Mouse (Mus musculus): Measurements from ENCODE around the gene Mrps35. TPM values are rescaled to one million over a fixed set of nuclear protein-coding genes. Genes with fewer than 3 reads are reported as not detected.

Gene Mrps35
- total RNA-seq, 2 experiments from 2014 or later: 149 to 161 TPM

DNA sequence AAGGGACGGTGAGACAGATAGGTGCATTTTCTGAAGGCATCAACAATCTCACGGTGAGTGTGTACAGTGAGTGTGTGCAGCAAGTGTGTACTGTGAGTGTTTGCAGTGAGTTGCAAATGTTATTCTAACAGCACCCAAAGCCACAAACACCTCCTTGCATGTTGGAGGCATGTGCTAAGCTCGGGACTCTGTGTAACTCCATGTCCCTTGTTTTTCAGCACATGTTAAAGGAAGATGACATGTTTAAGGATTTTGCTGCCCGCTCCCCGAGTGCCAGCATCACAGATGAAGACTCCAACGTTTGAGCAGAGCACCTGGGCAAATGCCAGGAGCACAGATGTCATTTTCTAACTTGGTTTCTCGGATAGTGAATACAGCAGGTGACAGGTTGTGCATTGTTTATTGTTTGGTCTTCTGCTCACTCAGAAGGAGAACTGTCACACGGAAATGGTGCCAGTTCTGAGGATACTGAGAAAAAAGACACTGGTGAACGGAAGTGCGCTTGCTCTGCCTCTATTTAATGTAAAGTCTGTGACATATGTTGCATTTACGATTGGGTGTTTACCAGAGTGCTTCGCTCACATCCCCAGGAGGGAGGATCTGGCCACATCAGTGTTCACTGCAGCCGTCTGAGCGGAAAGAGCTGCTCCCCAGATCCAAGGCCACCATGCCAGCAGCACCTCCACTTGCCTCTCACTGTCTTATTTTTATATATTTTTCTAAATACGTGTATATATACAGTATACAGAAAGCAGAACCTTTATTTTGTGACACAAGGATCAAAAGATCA lies 12.3 kb upstream of the Mrps35 start:
- DNase-seq: no peak

DNA sequence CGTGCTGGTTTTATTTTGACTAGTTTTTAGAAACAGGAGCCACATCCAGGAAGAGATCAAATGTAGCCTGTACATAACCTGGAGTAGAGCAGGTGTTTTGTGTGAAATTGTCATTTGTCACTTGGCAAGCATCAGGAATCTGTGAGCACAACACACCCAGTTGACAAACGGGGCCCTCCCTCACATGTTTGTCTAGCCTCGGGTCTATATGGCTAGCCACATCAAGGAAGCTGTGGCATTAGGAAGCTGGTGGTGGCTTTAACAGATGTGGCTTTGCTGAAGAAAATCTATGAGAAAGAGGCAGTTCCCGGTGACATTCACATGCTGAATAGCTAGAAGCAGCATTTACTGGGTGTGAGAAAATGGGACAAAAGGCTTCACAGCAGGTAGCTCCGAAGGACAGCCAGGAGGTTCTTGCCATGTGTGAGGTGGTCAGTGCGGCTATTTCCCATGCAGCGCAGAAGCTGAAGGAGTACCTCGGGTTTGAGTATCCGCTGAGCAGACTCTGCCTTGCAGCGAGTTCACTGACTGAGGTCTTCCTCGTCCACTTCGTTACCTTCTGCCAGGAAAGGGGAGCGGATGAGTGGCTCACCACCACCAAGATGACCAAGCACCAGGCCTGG lies 10.2 kb upstream of the Mrps35 start, which contains the start of gene Rep15:
Gene Rep15, plus strand, starts transcription at position 282 of the 623 bp plus-strand sequence.
- no peak for DNase-seq

DNA sequence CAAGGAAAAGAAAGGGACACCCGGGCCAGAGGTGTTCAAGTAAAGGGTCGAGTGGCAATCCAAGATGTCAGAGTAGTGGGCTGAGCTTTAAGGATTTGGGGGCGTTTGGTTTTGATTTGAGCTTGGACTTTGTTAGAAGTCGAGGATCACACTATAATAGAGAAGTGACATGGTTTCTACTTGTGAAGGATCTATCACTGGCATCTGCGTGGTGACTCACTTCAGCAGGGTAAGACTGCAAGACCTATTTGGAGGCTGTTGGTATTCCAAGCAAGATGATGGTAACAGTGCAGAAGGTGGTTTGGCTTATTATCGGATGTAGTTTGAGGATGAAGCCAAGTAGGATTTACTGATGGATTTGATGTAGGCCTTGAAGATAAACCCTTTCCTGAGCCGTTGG lies 1.1 kb downstream of the Mrps35 start:
- DNase-seq: no peak

DNA sequence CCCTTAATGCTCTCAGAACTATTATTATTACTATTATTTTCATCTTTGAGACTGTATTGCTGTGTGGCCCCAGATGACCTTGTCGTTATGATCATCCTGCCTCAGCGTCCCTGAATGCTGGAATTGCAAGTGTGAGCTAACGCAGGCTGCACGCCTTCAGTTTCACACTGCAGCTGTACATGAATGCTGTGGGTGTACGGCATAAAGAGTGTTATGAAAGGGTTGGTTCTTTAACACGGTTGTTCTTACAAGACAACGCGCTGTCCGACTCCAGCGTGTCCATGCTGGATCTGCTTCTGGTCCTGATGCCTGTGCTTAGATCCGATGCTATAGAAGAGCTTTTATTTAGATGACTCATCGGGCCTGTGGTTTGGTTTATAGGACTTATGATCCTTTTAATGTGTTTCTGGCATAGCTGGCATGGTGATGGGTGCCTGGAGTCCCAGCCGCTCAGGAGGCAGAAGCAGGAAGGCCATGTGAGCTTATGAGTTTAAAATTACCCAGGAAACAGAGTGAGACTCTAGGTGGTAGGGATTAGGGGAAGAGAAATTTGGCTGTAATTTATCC lies 6.8 kb downstream of the Mrps35 start:
- no peak for DNase-seq

DNA sequence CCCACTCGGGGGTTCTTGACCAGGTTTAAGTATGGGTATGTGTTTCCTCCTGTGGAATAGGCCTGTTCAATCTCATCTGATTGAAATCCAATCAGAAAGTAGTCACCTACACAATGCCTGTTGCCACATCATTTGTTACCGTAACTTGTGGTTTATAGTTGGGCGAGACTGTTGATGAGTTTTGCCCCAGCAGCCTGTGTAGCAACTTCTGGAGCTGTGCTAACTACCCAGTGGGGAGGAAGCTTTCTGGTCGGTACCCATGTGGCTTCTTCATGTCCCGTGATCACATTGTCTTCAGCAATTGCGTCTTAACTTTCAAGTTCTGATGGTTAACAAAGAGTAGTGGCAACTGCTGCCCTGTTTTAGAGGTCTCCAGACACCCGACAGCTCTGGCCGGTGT lies 9.1 kb downstream of the Mrps35 start:
- no peak for DNase-seq

DNA sequence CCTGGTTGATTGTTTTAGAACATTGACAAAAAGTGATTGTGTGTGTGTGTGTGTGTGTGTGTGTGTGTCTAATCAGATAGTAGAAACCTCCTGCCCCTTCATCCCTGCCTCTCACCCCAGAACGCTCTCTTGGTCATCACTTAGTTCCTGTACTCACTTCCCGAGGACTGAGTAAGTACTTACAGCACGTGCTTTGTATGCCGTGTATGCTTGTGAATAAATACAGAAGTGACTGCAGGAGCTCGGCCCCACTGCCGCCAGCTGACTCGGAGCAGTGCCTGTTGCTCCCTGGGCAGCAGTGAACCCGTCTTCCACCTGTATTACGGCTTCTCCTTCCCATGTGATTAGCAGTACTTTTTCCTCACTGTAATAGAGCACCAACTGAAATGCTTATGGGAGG lies 9.9 kb downstream of the Mrps35 start:
- DNase-seq: no peak

DNA sequence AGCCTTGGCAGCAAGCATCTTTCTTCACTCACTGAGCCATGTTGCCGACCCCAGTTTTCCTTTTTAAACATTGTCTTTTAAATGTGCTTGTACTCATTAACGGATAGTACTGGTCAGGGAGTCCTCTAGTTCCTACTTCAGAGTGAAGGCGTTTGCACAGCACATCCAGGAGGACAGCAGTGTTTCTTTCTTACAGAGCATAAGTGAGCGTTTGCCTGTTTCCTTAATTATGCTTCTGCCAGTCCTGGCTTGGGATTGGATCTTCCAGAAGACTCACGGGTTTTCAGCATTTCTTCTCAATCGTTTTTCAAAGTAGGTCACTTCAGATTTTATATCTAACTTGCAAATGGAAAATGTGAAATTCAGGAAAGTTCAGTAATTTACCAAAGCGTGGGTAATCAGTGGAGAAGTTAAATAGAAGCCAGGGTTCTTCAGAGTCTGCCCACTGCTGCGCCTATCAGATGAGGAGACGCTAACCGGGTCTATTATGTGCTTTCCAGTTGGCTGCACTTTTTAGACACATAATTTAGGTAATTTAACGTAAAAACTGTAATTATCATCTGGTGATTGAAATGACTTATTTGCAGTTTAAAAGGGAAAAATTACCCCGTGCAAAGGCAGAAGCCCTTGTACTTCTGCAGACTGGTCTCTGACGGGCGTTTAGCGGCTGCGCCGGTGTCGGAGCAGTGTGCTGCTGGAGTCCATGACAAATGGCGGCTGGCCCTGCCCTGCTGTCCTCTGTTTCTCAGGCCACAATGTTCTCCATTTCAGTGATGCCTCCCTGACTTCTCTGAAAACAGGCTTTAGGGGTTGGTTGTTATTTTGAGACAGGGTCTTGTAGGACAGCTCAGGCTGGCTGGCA lies 11.5 kb downstream of the Mrps35 start:
- no peak for DNase-seq

DNA sequence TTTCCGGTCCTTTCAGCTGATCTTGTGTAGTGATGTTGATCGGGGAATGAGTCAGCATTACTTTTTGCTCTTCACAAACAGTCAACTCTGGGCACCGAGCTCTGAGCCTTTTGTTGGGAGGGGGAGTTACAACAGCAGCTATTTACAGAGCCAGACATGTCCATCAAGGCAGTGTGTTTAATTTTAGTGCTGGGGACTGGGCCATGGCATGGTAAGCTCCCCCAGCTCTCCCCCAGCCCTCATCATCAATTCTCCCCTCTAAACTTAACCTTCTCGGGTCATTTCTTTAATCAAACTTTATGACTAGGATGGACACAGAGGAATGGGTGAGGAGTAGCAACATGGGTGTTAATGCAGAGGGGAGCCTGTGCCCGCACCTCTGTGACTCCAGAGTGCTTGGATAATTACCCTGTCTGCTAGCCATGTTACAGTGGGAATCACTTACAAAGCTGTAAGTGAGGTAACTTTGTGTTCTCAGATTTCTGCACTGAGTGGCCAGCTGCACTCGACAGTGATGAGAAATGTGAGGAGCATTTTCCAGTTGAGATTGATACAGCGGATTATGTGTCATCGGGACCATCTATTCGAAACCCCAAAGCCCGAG lies 12.9 kb downstream of the Mrps35 start:
- no peak for DNase-seq

DNA sequence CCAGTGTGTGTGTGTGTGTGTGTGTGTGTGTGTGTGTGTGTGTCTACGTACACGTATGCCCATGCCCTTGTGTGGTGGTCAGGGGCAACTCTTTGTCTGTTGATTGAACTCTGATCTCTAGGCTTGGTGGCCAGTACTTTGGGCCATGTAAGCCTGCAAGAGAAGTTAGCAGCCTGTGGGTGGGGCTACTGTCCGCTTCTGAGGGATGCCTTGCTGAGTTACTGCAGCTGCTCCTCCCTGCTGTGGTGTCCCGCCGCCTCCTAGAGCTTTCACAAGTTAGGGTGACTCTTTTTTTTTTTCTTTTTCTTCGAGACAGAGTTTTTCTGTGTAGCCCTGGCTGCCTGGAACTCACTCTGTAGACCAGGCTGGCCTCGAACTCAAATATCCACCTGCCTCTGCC lies 16.8 kb downstream of the Mrps35 start:
- no peak for DNase-seq

DNA sequence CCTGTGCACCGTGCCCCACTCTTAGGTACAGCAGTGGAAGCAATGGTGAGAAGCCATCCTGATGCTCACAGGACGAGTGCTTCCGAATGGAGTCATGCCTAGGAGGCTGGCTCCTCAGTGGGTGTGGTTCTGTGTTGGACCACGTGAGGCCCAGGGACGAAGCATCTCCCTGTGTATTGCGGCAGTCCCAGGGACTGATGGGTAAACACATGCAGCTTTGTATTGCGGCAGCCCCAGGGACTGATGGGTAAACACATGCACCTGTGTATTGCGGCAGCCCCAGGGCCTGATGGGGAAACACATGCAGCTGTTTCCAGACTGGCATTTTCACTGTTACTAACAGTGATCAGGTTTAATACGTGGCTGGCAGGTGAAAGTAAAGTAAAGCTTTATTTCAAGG lies 19.1 kb downstream of the Mrps35 start:
- no peak for DNase-seq

DNA sequence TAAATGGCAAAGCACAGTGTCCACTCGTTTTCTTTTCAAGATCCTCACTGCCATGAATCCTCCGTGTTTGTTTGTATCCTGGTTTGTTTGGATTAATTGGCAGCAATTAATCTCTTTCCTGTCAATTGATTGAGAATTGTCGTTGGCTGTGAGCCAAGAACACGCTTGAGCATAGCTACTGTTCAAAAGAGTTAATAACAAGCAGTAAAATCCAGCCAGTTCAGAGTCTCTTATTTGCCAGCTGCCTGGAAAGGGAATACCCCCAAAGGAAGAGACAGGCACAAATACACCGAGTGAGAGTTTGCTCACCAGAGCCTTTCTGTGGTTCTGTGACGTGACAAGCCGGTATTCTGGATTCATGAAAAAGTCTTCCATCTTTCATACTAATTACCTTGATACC lies 19.5 kb downstream of the Mrps35 start:
- DNase-seq: no peak

DNA sequence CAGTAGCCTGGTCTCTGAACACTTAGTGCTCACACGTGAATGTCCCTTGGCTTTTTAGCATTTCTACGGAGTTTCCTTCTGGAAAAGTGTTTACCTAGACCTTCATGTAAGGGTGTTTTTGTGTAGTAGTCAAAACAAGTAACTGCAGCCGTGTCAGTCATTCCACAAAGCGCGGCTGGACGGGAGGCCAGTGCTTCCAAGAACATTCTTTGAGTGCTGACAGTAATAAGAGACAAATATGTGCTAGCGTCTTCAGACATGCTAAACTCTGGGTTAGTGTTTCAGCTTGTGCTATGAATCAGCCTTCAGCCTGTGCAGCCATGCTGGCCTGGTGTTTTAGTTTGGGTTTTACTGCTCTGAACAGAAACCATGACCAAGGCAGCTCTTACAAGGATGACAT lies 20.1 kb downstream of the Mrps35 start:
- DNase-seq: no peak

DNA sequence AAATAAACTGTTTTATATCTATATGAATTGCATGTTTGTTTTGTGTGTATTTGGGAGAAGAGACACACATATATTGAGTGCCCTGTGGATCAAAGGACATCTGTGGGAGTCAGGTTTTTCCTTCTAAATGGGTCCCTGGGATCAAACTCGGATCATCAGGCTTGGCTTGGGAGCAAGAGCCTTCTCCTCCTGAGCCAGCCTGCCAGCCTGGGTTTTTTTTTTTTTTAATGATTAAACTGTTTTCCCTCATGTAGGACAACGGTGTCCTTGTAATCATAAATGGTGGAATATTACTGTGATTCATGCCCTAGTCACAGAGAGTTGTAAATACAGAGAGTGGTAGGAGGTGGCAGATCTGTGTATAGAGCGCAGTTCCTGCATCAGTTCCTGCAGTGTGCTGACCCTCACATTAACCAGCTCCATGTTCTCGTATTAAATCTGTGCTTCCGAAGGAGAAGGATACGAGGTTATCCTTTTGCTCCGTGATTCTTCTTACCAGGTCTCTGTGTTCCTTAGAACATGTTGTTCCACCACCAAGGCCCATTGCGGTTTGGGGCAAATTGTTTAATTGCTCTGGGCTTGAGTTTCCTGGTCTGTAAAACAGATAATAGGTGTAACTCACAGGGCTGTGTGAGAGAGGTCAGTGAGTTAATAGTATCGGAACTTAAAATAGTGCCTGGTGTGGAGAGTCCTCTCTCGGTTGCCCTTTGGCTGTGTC lies 21.8 kb downstream of the Mrps35 start:
- no peak for DNase-seq

DNA sequence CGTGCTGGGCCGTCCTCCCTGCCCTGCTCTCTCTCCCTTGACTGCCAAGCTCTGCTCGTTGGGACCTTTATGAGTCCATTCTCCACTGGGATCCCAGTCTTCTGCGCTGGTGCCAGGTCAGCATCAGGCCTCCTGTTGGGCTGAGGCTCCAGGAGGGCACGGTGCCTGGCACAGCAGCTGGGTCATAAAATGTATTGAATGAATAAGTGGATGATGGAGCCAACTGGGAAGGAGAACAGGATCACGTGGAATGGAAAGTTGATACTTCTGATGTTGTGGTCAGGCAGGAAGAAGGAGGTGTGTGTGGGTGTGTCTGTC lies 22.3 kb downstream of the Mrps35 start:
- DNase-seq: peak; percentile 64

DNA sequence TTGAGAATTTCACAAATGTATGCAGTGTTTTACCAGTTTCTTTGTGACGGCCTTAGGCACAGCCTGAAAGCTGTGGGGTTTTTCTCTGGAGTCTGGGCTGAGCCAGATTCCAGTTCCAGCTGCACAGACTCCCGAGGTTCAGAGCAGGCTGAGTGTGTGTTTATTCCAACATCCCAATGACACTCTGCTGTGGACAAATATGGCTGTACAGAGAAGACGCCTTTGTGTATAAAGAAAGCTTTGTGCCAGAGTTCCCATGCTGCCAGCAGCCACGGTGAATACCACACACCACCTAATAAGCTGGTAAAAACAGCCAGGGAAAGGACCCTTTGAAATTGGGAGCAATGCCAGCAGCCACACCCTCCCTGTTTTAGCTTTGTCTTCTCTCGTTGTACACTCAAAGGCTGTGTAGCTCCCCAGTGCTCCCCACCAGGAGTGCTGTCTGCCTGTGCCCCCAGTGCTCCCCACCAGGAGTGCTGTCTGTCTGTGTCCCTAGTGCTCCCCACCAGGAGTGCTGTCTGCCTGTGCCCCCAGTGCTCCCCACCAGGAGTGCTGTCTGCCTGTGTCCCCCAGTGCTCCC lies 33.3 kb downstream of the Mrps35 start:
- no peak for DNase-seq

DNA sequence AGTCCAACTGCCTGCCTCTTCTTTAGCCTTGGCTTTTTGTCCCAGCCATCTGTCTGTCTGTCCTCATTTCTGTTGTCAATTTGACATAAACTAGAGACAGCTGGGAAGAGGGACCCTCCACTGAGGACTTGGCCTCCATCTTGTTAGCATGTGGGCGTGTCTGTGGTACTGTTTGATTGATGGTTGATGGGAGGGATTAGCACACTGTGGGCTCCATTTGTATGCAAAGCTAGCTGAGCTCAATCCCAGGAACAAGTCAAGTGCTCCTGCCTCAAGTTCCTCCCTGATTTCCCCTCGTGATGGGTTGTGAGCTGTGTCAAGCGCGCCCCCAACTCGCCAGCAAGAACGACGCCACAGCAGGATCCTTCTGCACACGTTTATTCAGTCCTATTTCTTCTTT lies 34.3 kb downstream of the Mrps35 start:
- DNase-seq: no peak

DNA sequence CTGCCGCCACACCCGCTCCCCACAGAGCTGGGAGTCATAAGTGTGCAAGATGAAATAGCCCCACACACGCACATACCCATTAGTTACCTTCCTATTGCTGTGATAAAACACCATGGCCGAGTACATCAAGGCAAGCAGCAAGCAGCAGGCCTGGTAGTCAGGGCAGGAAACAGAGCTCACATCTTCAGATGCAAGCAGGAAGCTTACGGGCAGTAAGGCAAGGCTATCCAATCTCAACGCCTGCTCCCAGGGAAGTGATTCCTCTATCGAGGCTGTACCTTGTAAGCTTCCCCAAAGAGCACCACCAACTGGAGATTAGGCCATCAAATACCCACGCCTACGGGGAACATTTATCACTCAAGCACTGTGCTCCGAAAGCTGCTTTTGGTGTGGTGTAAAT lies 37.4 kb downstream of the Mrps35 start:
- no peak for DNase-seq

DNA sequence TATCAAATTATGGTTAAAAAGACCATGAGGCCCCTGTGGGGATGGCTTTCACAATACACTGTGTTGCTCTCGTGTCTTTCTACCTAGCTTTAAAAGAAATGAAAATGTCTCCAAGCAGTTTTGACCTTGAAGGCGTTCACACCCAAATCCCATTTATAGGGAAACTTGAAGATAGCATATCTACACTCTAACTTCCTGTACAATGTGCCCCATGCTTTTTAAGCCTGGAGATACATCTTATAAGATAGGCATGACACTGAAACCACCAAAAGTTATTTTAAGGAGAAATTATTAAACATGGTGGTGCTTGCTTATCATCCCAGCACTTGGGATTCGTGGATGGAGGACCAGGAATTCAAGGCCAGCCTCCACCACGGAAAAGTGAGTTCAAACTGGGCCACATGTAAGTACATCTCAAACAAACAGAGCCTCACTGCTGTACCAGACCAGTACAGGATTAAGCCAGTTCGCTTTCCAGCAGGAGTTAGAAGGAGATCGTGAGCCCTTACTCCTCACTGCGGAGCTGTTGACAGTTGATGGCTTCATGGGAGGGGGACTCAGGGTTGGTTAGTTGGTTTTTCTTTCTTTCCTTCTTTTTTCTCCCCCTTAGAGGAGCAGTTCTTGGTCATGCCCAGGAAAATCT lies 43.0 kb downstream of the Mrps35 start:
- DNase-seq: no peak

DNA sequence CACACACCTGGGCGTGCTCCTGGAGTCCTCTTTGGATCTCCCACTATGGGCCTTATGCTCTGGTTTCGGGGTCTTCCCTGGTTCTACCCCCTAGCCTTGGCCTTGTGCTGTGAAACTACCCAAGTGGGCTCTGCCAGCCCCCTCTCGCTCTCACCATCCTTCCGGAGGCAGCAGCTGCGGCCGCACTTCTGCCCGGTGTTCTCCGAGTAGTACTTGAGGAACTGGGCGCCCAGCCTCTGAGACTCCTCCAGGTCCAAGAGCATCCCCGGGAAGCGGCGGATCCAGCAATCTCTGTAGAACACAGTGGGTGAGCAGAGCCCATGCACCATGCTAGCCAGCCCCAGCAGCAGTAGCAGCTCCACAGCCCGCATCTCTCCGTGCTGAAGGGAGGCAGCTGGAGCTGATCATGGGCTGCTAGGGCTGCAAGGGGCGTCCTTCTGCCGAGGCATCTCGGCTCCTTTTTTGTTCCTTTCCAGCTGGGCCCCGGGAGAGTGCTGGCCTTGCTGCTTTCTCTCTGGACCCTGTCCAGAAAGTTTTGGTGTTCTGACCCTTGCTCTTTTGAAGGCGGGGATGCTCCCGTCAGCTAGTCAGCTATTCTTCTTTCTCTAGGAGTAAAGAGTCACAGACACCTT lies 44.1 kb downstream of the Mrps35 start, which contains the start of gene Mansc4:
Gene Mansc4, minus strand, starts transcription at position 439 of the 632 bp plus-strand sequence.
- DNase-seq: peak; percentile 42

DNA sequence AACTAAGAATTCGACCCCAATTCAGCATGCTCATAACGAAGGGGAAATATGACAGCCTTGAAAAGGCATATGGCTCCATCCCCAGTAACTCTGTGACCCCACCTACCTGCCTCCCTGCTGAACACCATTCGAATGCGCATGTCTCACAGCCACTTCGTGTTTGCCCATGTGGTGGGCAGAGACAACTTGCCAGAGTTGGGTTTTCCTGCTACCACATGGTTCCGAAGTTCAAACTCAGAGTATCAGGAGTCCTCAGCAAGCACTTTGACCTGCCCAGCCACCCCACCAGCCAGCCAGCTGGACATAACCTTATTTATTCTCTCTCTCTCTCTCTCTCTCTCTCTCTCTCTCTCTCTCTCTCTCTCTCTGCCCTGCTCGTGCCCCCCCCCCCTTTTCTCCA lies 45.2 kb downstream of the Mrps35 start:
- DNase-seq: no peak

All from adrenal gland, postnatal 10 days (tissue).